Mouse (Mus musculus) mesoderm, embryonic 11.5 days (tissue): Measurements from ENCODE around the gene Sdccag8.

Experiments used
- DNase-seq: peaks from one replicate; pipeline ENCODE4 v3.0.0-alpha.2; 2012; ENCODE audit warnings: low read depth, low spot score

Sdccag8 gene

GRCm38 (mm10) chr1:176814591-176815062 lies at the start of gene Sdccag8:
TSS of gene Sdccag8 (plus strand) at chr1:176814660.
- DNase-seq, result peak; percentile 97

DNA sequence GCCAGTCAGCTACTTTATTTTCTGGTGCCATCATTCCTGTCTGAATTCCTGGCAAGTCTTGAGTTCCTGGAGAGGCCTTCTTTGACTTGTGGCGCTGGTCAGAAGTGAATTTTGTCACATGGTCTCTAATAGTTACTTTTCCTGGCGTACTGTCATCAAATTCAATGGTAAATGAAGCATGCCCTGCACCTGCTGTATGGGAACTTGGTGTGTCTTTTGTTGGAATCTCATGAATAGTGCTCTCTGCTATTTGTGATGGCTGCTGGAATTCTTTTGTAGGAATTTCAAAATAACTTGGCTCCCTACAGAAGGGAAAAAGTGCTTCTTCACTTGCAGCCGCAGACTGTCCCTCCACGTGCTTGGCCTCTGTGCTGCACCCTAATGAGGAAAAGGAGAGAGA lies 39.9 kb upstream of the Sdccag8 start:
- no peak for DNase-seq

- peak; percentile 19 for DNase-seq
Measured at GRCm38 (mm10) chr1:176789326-176789725, 25.1 kb upstream of the Sdccag8 start.

- no peak for DNase-seq
Measured at GRCm38 (mm10) chr1:176792175-176792574, 22.3 kb upstream of the Sdccag8 start.

DNA sequence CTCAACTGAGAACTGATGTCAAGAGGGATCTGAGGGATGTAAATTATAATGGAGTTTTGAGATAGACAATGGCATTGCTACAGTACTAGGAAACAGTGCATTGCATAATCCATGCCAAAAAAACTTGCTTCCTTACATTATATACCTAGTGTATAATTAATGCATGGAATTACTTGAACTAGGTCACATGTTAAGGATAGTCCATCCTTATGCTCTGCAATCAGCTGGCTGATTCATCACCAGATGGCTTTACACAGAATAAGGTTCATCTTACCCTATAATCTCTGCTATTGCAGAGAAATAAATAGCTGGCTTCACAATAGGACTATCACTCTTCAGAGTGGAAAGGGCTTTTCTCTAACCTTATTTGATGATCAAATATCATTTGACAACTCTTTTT lies 15.8 kb upstream of the Sdccag8 start:
- no peak for DNase-seq

- peak; percentile 53 for DNase-seq
Measured at GRCm38 (mm10) chr1:176800728-176801365, 13.6 kb upstream of the Sdccag8 start.

DNA sequence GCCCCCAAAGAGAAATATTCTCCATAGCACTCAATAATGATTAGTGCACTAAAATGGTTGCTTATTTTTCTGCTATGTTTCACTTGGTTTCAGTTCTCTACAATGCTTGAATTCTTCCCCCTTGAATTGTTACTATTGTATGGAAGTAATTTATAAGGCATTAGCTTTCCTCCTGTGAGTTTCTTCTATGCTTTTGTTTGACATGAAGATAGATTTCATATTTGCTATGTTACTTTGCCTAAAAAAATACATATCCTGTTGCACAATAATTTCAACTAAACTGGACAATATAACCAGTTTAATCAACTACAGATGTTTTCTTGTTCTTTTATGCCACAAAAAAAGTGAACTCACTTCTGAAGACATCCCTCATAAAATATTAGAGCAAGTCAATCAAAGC lies 4.3 kb upstream of the Sdccag8 start:
- DNase-seq, result no peak

- no peak for DNase-seq
Measured at GRCm38 (mm10) chr1:176811892-176812291, 2.6 kb upstream of the Sdccag8 start.

DNA sequence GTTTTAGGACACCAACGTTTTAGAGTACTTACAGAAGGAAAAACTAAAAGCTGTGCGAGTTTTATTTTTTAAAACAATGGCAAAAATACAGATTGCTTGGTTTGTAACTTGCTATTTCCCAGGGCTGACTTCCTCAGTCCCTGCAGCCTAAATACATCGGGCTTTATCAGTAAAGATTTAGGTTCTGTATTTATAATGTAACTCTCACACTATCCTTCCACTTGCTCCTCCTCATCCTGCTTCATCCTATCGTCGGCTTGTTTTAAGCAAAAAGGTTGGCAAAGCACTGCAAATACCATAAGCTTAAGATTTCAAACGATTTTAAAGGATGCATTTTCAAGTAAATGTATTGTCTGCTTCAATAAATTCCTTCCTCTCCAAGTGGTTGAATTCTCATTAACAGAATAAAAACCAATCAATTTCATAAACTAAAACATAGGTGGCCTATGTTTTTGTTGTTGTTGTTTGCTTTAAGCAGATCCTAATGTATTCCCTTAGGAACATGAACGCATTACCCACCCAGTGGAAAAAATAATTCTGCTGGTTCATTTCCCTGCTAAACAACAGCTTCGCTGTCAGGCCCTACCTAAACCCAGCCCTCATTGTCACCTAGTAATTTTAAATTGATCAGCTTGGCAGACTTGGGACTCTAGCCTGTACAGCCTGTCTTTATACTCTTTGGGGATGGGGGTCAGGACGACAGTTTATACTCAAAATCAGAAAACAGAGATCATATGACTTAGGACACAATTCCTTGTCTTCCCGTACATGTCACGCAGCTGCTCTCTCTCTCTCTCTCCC lies 1.8 kb upstream of the Sdccag8 start:
- DNase-seq, result no peak

DNA sequence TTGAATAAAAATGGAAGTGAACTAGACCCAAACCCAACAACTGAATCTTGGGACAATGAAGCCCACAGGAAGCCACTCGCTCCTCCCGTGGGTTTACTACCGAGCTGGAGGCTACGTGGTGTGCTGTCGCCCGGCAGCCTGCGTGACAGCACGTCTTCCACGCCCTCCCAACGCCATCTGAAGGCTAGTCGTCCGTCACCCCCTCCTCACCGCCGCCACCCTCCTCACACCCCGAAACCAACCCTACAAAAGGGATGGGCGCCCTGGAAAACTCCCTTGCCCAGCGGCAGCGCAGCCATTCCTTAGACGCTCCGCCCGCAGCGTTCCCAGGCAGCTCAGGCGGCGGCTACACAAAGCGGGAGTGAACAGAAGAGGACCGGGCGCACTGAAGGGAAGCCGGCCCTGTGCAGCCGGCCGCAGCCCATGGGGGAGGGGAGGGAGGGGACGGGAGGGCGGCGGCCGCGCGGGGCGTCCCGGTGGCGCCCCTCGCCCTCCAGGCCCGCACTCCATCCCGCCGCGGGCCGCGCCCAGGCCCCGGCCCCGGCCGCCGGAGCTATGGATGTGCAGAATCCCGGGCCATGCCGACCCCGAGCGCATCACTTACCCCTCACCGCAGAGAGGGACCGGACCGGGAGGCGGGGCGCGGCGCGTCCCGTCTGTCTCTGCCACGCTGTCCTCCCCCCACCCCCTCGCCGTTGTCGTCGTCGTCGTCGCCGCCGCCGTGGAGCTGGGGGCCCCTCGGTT lies 996 bp upstream of the Sdccag8 start:
- peak; percentile 74 for DNase-seq

- DNase-seq, result peak; percentile 100
Measured at GRCm38 (mm10) chr1:176814036-176814420, 432 bp upstream of the Sdccag8 start, which contains the start of gene Cep170. TSS of gene Cep170 (minus strand) at chr1:176814067.

DNA sequence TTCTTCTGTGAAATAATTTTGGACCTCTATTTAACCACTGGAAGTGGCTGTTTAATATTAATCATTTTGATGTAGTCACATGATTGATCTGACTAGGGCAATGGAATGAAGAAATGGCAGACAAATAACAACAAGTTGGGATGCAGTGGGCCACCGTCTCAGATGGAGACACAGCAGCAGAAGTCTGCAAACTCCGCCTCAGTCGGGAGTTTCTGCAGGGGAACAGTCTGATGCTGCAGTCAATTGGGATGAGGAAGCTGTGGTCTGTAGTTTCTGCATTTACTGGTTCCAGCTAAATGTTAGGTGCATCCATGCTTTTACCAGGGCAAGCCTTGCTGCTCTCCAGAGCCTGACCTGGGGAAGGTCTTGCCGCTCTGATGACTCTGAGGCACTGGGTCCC lies 2.3 kb downstream of the Sdccag8 start:
- DNase-seq, result no peak

GRCm38 (mm10) chr1:176818147-176818546 lies 3.7 kb downstream of the Sdccag8 start:
- no peak for DNase-seq

- DNase-seq, result no peak
Measured at GRCm38 (mm10) chr1:176818763-176819162, 4.3 kb downstream of the Sdccag8 start.

GRCm38 (mm10) chr1:176821929-176822328 lies 7.5 kb downstream of the Sdccag8 start:
- DNase-seq, result peak; percentile 14

DNA sequence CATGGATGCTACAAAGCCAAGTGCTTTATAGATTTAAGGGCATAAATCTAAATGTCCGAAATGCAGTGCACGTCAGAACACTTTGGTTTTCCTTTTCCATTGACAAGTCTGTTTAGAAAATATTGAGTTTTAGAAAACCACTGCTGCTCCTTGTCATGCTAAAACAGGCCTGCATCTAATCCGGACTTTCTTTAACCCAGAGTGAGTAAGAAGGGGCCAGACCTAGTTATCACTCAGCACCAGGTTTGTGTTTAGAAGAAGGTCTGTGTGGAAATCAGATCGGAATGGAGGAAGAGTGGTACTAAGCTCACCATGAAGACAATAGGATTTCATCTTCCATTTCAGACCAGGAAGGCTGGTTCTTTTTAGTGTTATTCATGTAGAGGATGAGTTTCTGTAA lies 8.5 kb downstream of the Sdccag8 start:
- DNase-seq, result no peak

DNA sequence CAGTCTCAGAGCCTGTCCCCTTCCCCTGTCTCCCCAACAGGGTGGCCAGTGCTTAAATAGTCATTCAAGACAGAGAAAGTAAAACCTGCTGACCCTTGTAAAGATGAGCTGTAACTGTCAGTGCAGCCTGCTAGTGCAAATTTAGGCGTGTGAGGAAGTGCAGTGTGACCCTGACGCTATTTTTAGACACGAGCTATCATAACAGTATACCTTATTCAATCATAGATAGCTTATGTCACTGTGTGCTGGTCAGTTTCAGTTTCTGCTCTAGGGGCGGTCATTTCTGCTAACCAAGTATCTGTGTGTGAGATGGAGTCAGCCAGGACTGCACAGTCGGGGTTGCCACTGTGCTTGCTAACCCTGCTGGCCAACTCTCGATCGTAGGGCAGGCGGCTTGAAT lies 9.4 kb downstream of the Sdccag8 start:
- DNase-seq, result no peak

- DNase-seq, result no peak
Measured at GRCm38 (mm10) chr1:176824611-176825010, 10.2 kb downstream of the Sdccag8 start.

- DNase-seq, result no peak
Measured at GRCm38 (mm10) chr1:176825084-176825483, 10.6 kb downstream of the Sdccag8 start.

DNA sequence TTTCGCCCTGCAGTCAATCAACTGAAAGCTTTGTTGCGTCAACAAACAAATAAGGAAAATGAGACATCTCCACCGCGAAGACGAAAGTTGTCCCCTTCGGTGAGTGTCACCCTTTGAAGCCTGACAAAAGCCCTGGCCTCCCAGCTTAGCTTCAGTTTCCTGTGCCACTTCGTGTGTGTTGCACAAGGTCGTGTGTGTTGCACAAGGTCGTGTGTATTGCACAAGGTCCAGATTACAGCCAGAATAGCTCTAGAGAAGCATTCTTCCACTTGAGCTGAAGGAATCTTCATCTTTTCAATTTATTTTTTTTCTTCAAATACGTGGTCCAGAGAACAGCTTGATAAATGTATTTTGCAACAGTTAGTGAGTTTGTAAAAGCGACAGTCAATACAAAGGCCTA lies 11.7 kb downstream of the Sdccag8 start:
- DNase-seq, result no peak

GRCm38 (mm10) chr1:176826931-176827330 lies 12.5 kb downstream of the Sdccag8 start:
- DNase-seq, result no peak

DNA sequence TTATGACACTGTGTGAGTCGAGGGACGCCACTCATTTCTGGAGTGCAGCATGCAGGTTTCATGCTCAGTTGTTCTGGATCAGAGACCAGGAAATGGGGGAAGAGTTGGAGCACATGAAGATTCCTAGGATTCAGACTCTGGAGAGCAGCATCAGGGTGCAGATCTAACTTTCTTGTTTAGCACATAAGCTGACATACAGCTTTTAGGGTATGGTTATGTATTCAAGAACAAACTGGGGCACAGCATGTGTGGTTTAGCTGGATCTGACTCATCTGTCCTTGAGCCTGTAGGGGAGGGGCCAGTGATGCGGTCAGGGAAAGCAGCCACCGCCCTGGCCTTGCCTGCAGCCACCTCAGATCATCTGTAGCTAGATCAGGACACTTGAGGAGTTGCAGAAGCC lies 12.9 kb downstream of the Sdccag8 start:
- no peak for DNase-seq
